Mouse (Mus musculus): ENCODE measurements around the gene Slc1a7. TPM values are rescaled to one million over a fixed set of nuclear protein-coding genes. Genes with fewer than 3 reads are reported as not detected.

Slc1a7 gene
- total and polyA plus RNA-seq, 3 experiments: 0.21 to 1.9 (median 0.32) TPM

DNA sequence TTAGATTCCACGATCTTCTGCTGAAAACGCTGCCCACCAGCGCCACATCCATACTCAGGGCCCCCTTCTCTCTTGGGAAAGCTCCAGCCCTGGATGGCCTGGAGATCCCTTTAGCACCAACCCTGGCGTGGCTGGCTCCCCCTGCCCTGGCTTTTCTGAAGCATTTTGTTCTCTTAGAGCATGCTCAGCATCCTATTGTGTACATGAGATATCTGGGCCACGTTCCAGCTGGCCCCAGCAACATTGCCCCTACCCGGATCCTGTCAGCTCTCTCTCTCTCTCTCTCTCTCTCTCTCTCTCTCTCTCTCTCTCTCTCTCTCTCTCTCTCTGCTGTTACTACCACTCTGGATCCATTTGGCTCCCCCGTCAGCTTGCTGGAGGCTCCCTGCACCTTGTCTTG, 37.2 kb downstream of the Slc1a7 start:
- Histone ChIP-seq H3K27me3 (ENCODE audit: control insufficient read depth, insufficient read depth, low read length) (no peaks in the 10 kb centered on the region), H3K9ac (ENCODE audit: low read depth, low read length) (no peak overlapping the region), H3K4me1 (ENCODE audit: control insufficient read depth, insufficient read depth, low read length) (no peaks in the 10 kb centered on the region), H3K36me3 (ENCODE audit: control insufficient read depth, insufficient read depth, low read length) (no peaks in the 10 kb centered on the region), H3K79me2 (replicated peaks; ENCODE audit: control insufficient read depth, insufficient read depth, low read length) (no peaks in the 10 kb centered on the region), H3K27ac (no peak overlapping the region), H3K4me3 (no peak overlapping the region)
- intact Hi-C loops (cut with DNase I): no loop called here
- DNase-seq: no peak
- no peak for TF ChIP-seq EP300 (IDR thresholded peaks at IDR 0.05; ENCODE audit: insufficient read depth, low read depth, low read length)
- no peak for TF ChIP-seq POLR2A (IDR thresholded peaks at IDR 0.05; ENCODE audit: insufficient read depth, low read depth, low read length)
- no peak for TF ChIP-seq CTCF (IDR thresholded peaks at IDR 0.05)
- WGBS: 48% methylated on average over 7 of the region's 7 CpGs

GRCm38 (mm10) chr4:108007532-108008103, 39.5 kb downstream of the Slc1a7 start:
- H3K36me3 ChIP-seq (ENCODE audit: control insufficient read depth, insufficient read depth, low read length): no peaks in the 10 kb centered on the region
- WGBS: 73% methylated on average over 7 of the region's 7 CpGs
- H3K27me3 ChIP-seq (ENCODE audit: control insufficient read depth, insufficient read depth, low read length): no peaks in the 10 kb centered on the region
- H3K27ac ChIP-seq: no peak overlapping the region
- no peak for DNase-seq
- no peak overlapping the region for H3K4me3 ChIP-seq
- TF ChIP-seq CTCF (IDR thresholded peaks at IDR 0.05): no peak
- TF ChIP-seq POLR2A (IDR thresholded peaks at IDR 0.05; ENCODE audit: insufficient read depth, low read depth, low read length): no peak
- no peak for TF ChIP-seq EP300 (IDR thresholded peaks at IDR 0.05; ENCODE audit: insufficient read depth, low read depth, low read length)
- no peak overlapping the region for H3K9ac ChIP-seq (ENCODE audit: low read depth, low read length)
- intact Hi-C loops (cut with DNase I): no loop called here
- H3K4me1 ChIP-seq (ENCODE audit: control insufficient read depth, insufficient read depth, low read length): no peaks in the 10 kb centered on the region
- no peaks in the 10 kb centered on the region for H3K79me2 ChIP-seq (replicated peaks; ENCODE audit: control insufficient read depth, insufficient read depth, low read length)

DNA sequence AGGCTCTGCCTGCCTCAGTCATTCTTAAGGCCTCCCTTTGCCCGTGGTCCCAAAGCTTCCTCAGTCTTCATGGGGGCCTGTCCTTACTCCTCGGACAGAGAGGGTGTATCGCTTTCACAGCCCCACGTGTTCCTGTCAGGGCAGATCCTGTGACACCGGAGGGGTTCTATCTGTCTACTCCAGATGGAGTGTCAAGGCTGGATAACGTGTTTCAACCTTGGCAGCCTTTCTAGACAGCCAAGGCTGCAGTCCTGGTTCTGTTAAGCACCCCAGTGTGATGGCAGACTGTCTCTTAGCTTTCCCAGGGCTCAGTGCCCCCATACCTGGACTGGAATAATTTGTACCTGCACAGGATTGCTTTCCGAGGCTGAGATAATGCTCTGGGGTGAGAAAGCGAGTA, 40.4 kb downstream of the Slc1a7 start:
- intact Hi-C loops (cut with DNase I): no loop called here
- Histone ChIP-seq H3K27me3 (ENCODE audit: control insufficient read depth, insufficient read depth, low read length) (no peaks in the 10 kb centered on the region), H3K36me3 (ENCODE audit: control insufficient read depth, insufficient read depth, low read length) (no peaks in the 10 kb centered on the region), H3K27ac (no peak overlapping the region), H3K4me3 (no peak overlapping the region), H3K4me1 (ENCODE audit: control insufficient read depth, insufficient read depth, low read length) (no peaks in the 10 kb centered on the region), H3K79me2 (replicated peaks; ENCODE audit: control insufficient read depth, insufficient read depth, low read length) (no peaks in the 10 kb centered on the region), H3K9ac (ENCODE audit: low read depth, low read length) (no peak overlapping the region)
- no peak for DNase-seq
- TF ChIP-seq EP300 (IDR thresholded peaks at IDR 0.05; ENCODE audit: insufficient read depth, low read depth, low read length) (no peak), CTCF (IDR thresholded peaks at IDR 0.05) (no peak), POLR2A (IDR thresholded peaks at IDR 0.05; ENCODE audit: insufficient read depth, low read depth, low read length) (no peak)
- 60% methylated on average over 8 of the region's 8 CpGs for WGBS

- H3K79me2 ChIP-seq (replicated peaks; ENCODE audit: control insufficient read depth, insufficient read depth, low read length): no peaks in the 10 kb centered on the region
- H3K4me3 ChIP-seq: no peak overlapping the region
- TF ChIP-seq CTCF (IDR thresholded peaks at IDR 0.05) (no peak), POLR2A (IDR thresholded peaks at IDR 0.05; ENCODE audit: insufficient read depth, low read depth, low read length) (no peak), EP300 (IDR thresholded peaks at IDR 0.05; ENCODE audit: insufficient read depth, low read depth, low read length) (no peak)
- H3K4me1 ChIP-seq (ENCODE audit: control insufficient read depth, insufficient read depth, low read length): peaks cover 12% of the 10 kb centered on the region
- DNase-seq: no peak
- intact Hi-C loops (cut with DNase I): loop anchor here (2.0 kb wide), 1 partner anchor 52 kb away; no protein-coding TSS in a partner anchor
- H3K27ac ChIP-seq: peak overlapping the region; percentile 79
- H3K27me3 ChIP-seq (ENCODE audit: control insufficient read depth, insufficient read depth, low read length): no peaks in the 10 kb centered on the region
- no peaks in the 10 kb centered on the region for H3K36me3 ChIP-seq (ENCODE audit: control insufficient read depth, insufficient read depth, low read length)
- 69% methylated on average over 2 of the region's 2 CpGs for WGBS
- H3K9ac ChIP-seq (ENCODE audit: low read depth, low read length): no peak overlapping the region; the same call in 1 of the 2 replicates
Measured at GRCm38 (mm10) chr4:108014466-108014865, 46.3 kb downstream of the Slc1a7 start.

DNA sequence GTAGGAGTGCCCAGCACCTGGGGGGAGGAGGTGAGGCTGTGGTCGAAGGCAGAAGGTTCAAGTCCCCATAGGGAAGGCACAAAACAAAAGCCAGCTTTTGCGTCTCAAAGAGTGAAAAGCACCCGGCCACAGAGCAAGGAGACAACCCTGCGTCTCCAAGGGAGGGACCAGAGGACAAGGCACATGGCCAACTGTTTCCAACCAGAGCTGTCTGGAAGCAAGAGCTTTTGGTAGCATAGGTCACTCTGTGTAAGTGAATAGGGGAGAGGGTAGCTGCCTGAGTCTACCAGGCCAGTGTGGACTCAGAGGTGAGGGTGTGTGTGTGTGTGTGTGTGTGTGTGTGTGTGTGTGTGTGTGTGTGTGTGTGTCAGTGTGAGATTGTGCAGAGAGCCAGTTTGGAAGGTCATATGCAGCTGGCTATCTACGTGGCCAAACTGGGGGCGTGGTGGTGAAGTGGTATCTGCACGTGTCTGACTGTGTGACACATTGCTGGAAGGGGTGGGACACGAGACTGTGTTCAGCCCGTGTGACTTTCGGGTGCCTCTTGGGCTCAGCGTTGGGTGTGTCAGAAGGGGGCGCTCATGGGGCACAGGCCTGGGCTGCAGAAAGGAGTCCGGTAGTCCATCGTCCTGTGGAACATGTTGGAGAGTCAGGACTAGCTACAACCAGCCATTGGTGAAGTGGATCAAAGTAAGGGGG, 47.1 kb downstream of the Slc1a7 start:
- peak overlapping the region; percentile 42 for H3K9ac ChIP-seq (ENCODE audit: low read depth, low read length)
- no peak overlapping the region for H3K4me3 ChIP-seq
- intact Hi-C loops (cut with DNase I): loop anchor here (2.0 kb wide), 1 partner anchor 52 kb away; no protein-coding TSS in a partner anchor
- WGBS: 35% methylated on average over 14 of the region's 14 CpGs
- no peaks in the 10 kb centered on the region for H3K36me3 ChIP-seq (ENCODE audit: control insufficient read depth, insufficient read depth, low read length)
- no peaks in the 10 kb centered on the region for H3K27me3 ChIP-seq (ENCODE audit: control insufficient read depth, insufficient read depth, low read length)
- H3K4me1 ChIP-seq (ENCODE audit: control insufficient read depth, insufficient read depth, low read length): peaks cover 16% of the 10 kb centered on the region
- H3K79me2 ChIP-seq (replicated peaks; ENCODE audit: control insufficient read depth, insufficient read depth, low read length): no peaks in the 10 kb centered on the region
- peak overlapping the region; percentile 79 for H3K27ac ChIP-seq
- peak; percentile 81 to 86 for DNase-seq
- peak; percentile 44 for TF ChIP-seq POLR2A (IDR thresholded peaks at IDR 0.05; ENCODE audit: insufficient read depth, low read depth, low read length)
- TF ChIP-seq EP300 (IDR thresholded peaks at IDR 0.05; ENCODE audit: insufficient read depth, low read depth, low read length): peak; percentile 100
- peak; percentile 67 for TF ChIP-seq CTCF (IDR thresholded peaks at IDR 0.05)

GRCm38 (mm10) chr4:108016321-108016720, 48.2 kb downstream of the Slc1a7 start:
- peak overlapping the region; percentile 66 for H3K27ac ChIP-seq
- H3K4me3 ChIP-seq: no peak overlapping the region
- DNase-seq: peak; percentile 52 to 60
- TF ChIP-seq CTCF (IDR thresholded peaks at IDR 0.05) (no peak), EP300 (IDR thresholded peaks at IDR 0.05; ENCODE audit: insufficient read depth, low read depth, low read length) (no peak), POLR2A (IDR thresholded peaks at IDR 0.05; ENCODE audit: insufficient read depth, low read depth, low read length) (no peak)
- no peaks in the 10 kb centered on the region for H3K27me3 ChIP-seq (ENCODE audit: control insufficient read depth, insufficient read depth, low read length)
- peaks cover 16% of the 10 kb centered on the region for H3K4me1 ChIP-seq (ENCODE audit: control insufficient read depth, insufficient read depth, low read length)
- H3K36me3 ChIP-seq (ENCODE audit: control insufficient read depth, insufficient read depth, low read length): no peaks in the 10 kb centered on the region
- intact Hi-C loops (cut with DNase I): no loop called here
- H3K9ac ChIP-seq (ENCODE audit: low read depth, low read length): no peak overlapping the region
- no peaks in the 10 kb centered on the region for H3K79me2 ChIP-seq (replicated peaks; ENCODE audit: control insufficient read depth, insufficient read depth, low read length)
- WGBS: 61% methylated on average over 3 of the region's 3 CpGs
